Mouse (Mus musculus): Measurements from ENCODE around the gene Nt5dc3.

Gene Nt5dc3

GRCm38 (mm10) chr10:86815133-86815532 lies 36.3 kb downstream of the Nt5dc3 start:
- no peak for DNase-seq (ENCODE audit: low spot score)

GRCm38 (mm10) chr10:86819649-86820165 lies 40.9 kb downstream of the Nt5dc3 start:
- DNase-seq (ENCODE audit: low spot score): no peak

- no peak for DNase-seq (ENCODE audit: low spot score)
Observed at GRCm38 (mm10) chr10:86821014-86821413, 42.2 kb downstream of the Nt5dc3 start.

GRCm38 (mm10) chr10:86824093-86824492 lies 45.3 kb downstream of the Nt5dc3 start:
- DNase-seq (ENCODE audit: low spot score): no peak

- DNase-seq (ENCODE audit: low spot score): no peak
Observed at GRCm38 (mm10) chr10:86824871-86825270, 46.1 kb downstream of the Nt5dc3 start.

- DNase-seq (ENCODE audit: low spot score): no peak
Observed at GRCm38 (mm10) chr10:86825871-86826522, 47.2 kb downstream of the Nt5dc3 start.

- DNase-seq (ENCODE audit: low spot score): no peak
Observed at GRCm38 (mm10) chr10:86826929-86827328, 48.1 kb downstream of the Nt5dc3 start.

- DNase-seq (ENCODE audit: low spot score): no peak
Observed at GRCm38 (mm10) chr10:86828221-86829135, 49.7 kb downstream of the Nt5dc3 start.

GRCm38 (mm10) chr10:86829515-86829914 lies 50.7 kb downstream of the Nt5dc3 start:
- DNase-seq (ENCODE audit: low spot score): no peak

- no peak for DNase-seq (ENCODE audit: low spot score)
Observed at GRCm38 (mm10) chr10:86836784-86837183, 58.0 kb downstream of the Nt5dc3 start.

- DNase-seq (ENCODE audit: low spot score): no peak
Observed at GRCm38 (mm10) chr10:86838827-86839226, 60.0 kb downstream of the Nt5dc3 start.

- DNase-seq (ENCODE audit: low spot score): no peak
Observed at GRCm38 (mm10) chr10:86842659-86843058, 63.9 kb downstream of the Nt5dc3 start.

GRCm38 (mm10) chr10:86846926-86847467 lies 68.2 kb downstream of the Nt5dc3 start:
- DNase-seq (ENCODE audit: low spot score): no peak

- DNase-seq (ENCODE audit: low spot score): no peak
Observed at GRCm38 (mm10) chr10:86849087-86849486, 70.3 kb downstream of the Nt5dc3 start.

- DNase-seq (ENCODE audit: low spot score): no peak
Observed at GRCm38 (mm10) chr10:86849508-86849907, 70.7 kb downstream of the Nt5dc3 start.

- DNase-seq (ENCODE audit: low spot score): no peak
Observed at GRCm38 (mm10) chr10:86852160-86852559, 73.4 kb downstream of the Nt5dc3 start.

GRCm38 (mm10) chr10:86853433-86853832 lies 74.6 kb downstream of the Nt5dc3 start:
- DNase-seq (ENCODE audit: low spot score): no peak

- DNase-seq (ENCODE audit: low spot score): no peak
Observed at GRCm38 (mm10) chr10:86860396-86860795, 81.6 kb downstream of the Nt5dc3 start.

GRCm38 (mm10) chr10:86862496-86862895 lies 83.7 kb downstream of the Nt5dc3 start:
- DNase-seq (ENCODE audit: low spot score): no peak

GRCm38 (mm10) chr10:86863429-86863828 lies 84.6 kb downstream of the Nt5dc3 start:
- DNase-seq (ENCODE audit: low spot score): no peak

GRCm38 (mm10) chr10:86872121-86872520 lies 93.3 kb downstream of the Nt5dc3 start:
- no peak for DNase-seq (ENCODE audit: low spot score)

GRCm38 (mm10) chr10:86872591-86872990 lies 93.8 kb downstream of the Nt5dc3 start:
- DNase-seq (ENCODE audit: low spot score): peak; percentile 19

- DNase-seq (ENCODE audit: low spot score): peak; percentile 7
Observed at GRCm38 (mm10) chr10:86878721-86879120, 99.9 kb downstream of the Nt5dc3 start.

All from adipocyte (in vitro differentiated cells).